Mouse (Mus musculus): ENCODE measurements around the gene Rpl6. TPM values are rescaled to one million over a fixed set of nuclear protein-coding genes. Genes with fewer than 3 reads are reported as not detected.

Rpl6 gene
- polyA plus RNA-seq, 1 experiment from 2014 or later, result 413 TPM

Other genes with a start within 250 kb of the Rpl6 start
- gene Rph3a, start 194.4 kb upstream of the Rpl6 start, polyA plus RNA-seq (2014; fragmentation: Nextera tagmentation; extraction: Ambion mirVana), result not detected in 2 replicates
- 22.5 and 25.6 TPM in 2 replicates for gene Ptpn11, start 13.1 kb upstream of the Rpl6 start, polyA plus RNA-seq (2014; fragmentation: Nextera tagmentation; extraction: Ambion mirVana)
- gene Hectd4, start 15.7 kb downstream of the Rpl6 start, polyA plus RNA-seq (2014; fragmentation: Nextera tagmentation; extraction: Ambion mirVana), result 5.5 and 5.8 TPM in 2 replicates
- 70.7 and 71.3 TPM in 2 replicates for gene Trafd1, start 181.2 kb downstream of the Rpl6 start, polyA plus RNA-seq (2014; fragmentation: Nextera tagmentation; extraction: Ambion mirVana)
- gene Naa25, start 193.5 kb downstream of the Rpl6 start, polyA plus RNA-seq (2014; fragmentation: Nextera tagmentation; extraction: Ambion mirVana), result 30.9 and 32.8 TPM in 2 replicates
- 4.2 TPM in 2 replicates for gene Tmem116, start 247.4 kb downstream of the Rpl6 start, polyA plus RNA-seq (2014; fragmentation: Nextera tagmentation; extraction: Ambion mirVana)
- gene Erp29, start 248.0 kb downstream of the Rpl6 start, polyA plus RNA-seq (2014; fragmentation: Nextera tagmentation; extraction: Ambion mirVana), result 121 and 123 TPM in 2 replicates